Mouse (Mus musculus) MEL (cell line): ENCODE measurements at regions not wholly inside any gene's neighbourhood (a gene's known extent, or its start where the extent isn't known, plus 50 kb on each side); places are given as distances from the start of the nearest gene placed in this dataset.

Experiments used
- DNase-seq: peaks from one replicate; pipeline ENCODE4 v3.0.0; 2011; ENCODE audit warnings: low read depth, low spot score
- H3K27ac ChIP-seq: 2 replicates; pipeline ENCODE4 v1.5.1; 2012; ENCODE audit warnings: low read depth, mild to moderate bottlenecking, control low read depth, low read length, moderate library complexity; ENCODE audit not compliant: control insufficient read depth
- H3K27me3 ChIP-seq, 2 experiments: fragments of 150-350 bp in 1 of 2; sonication (generic) in 1 of 2; 2 replicates each; pipeline ENCODE4 v1.6.1; 2012; ENCODE audit warnings: low read length in 2 of 2, mild to moderate bottlenecking in 2 of 2, improper control_type of control experiment in 1 of 2, moderate library complexity in 1 of 2; ENCODE audit not compliant: insufficient read depth in 2 of 2, control insufficient read depth in 1 of 2
- H3K36me3 ChIP-seq, 2 experiments: 2 replicates each; pipeline ENCODE4 v1.6.1; 2012 to 2014; ENCODE audit warnings: low read length in 2 of 2, improper control_type of control experiment in 1 of 2, inconsistent platforms in 1 of 2, mild to moderate bottlenecking in 1 of 2; ENCODE audit not compliant: insufficient read depth in 2 of 2, control insufficient read depth in 1 of 2
- H3K4me1 ChIP-seq, 2 experiments: fragments of 150-350 bp in 1 of 2; sonication (generic) in 1 of 2; 2 replicates each; pipeline ENCODE4 v1.6.1; 2012; ENCODE audit warnings: low read length in 2 of 2, improper control_type of control experiment in 1 of 2, mild to moderate bottlenecking in 1 of 2; ENCODE audit not compliant: insufficient read depth in 2 of 2, control insufficient read depth in 1 of 2
- H3K4me3 ChIP-seq, 2 experiments: fragments of 150-350 bp in 1 of 2; sonication (generic) in 1 of 2; 2 replicates each; pipeline ENCODE4 v1.5.1; 2012; ENCODE audit warnings: low read depth in 2 of 2, low read length in 2 of 2, mild to moderate bottlenecking in 2 of 2, moderate library complexity in 2 of 2, control low read depth in 1 of 2, improper control_type of control experiment in 1 of 2; ENCODE audit not compliant: control insufficient read depth in 1 of 2, insufficient read depth in 1 of 2
- H3K79me2 ChIP-seq: 2 replicates; pipeline ENCODE4 v1.6.1; 2012; ENCODE audit warnings: mild to moderate bottlenecking, low read length, moderate library complexity; ENCODE audit not compliant: control insufficient read depth, poor library complexity, insufficient read depth
- H3K9ac ChIP-seq: 2 replicates; pipeline ENCODE4 v1.6.1; 2012; ENCODE audit warnings: low read depth, mild to moderate bottlenecking, control low read depth, low read length, moderate library complexity; ENCODE audit not compliant: control insufficient read depth, poor library complexity, severe bottlenecking
- H3K9me3 ChIP-seq: fragments of 150-350 bp; sonication (generic); replicated peaks from 2 replicates; pipeline ENCODE4 v1.6.1; 2012; ENCODE audit warnings: mild to moderate bottlenecking, low read length, improper control_type of control experiment, moderate library complexity; ENCODE audit not compliant: insufficient read depth
- CHD1 ChIP-seq: IDR thresholded peaks from 2 replicates; pipeline ENCODE4 v1.6.1; 2012; ENCODE audit warnings: low read depth, mild to moderate bottlenecking, inconsistent platforms, low read length, improper control_type of control experiment
- CHD2 ChIP-seq: IDR thresholded peaks from 2 replicates; pipeline ENCODE4 v1.6.1; 2011; ENCODE audit warnings: low read length, improper control_type of control experiment
- CTCF ChIP-seq, 3 experiments: IDR thresholded peaks in 2 of 3; conservative IDR thresholded peaks in 1 of 3; 2 replicates each; pipeline ENCODE4 v1.5.1; 2011 to 2012; ENCODE audit warnings: low read length in 3 of 3, low read depth in 2 of 3, mild to moderate bottlenecking in 2 of 3, improper control_type of control experiment in 1 of 3, inconsistent platforms in 1 of 3, mixed read lengths in 1 of 3, moderate library complexity in 1 of 3; ENCODE audit not compliant: control insufficient read depth in 1 of 3, insufficient read depth in 1 of 3, poor library complexity in 1 of 3, severe bottlenecking in 1 of 3
- ELF1 ChIP-seq: IDR thresholded peaks from 2 replicates; pipeline ENCODE4 v1.6.1; 2014; ENCODE audit warnings: low read depth, mild to moderate bottlenecking, inconsistent platforms, low read length, improper control_type of control experiment, moderate library complexity
- EP300 ChIP-seq, 2 experiments: IDR thresholded peaks; 2 replicates each; pipeline ENCODE4 v1.6.1; 2011; ENCODE audit warnings: improper control_type of control experiment in 2 of 2, low read length in 2 of 2, low read depth in 1 of 2, mild to moderate bottlenecking in 1 of 2
- ETS1 ChIP-seq: IDR thresholded peaks from 2 replicates; pipeline ENCODE4 v1.6.1; 2012; ENCODE audit warnings: low read depth, mild to moderate bottlenecking, inconsistent platforms, low read length, improper control_type of control experiment, moderate library complexity
- GATA1 ChIP-seq: IDR thresholded peaks from 2 replicates; pipeline ENCODE4 v1.6.1; 2011; ENCODE audit warnings: low read depth, low read length, improper control_type of control experiment
- HCFC1 ChIP-seq: IDR thresholded peaks from 2 replicates; pipeline ENCODE4 v1.6.1; 2012; ENCODE audit warnings: low read depth, mild to moderate bottlenecking, inconsistent platforms, low read length, improper control_type of control experiment, moderate library complexity
- KAT2A ChIP-seq: conservative IDR thresholded peaks from 2 replicates; pipeline ENCODE4 v1.6.1; 2012; ENCODE audit warnings: low read depth, low read length, improper control_type of control experiment, inconsistent platforms
- MAX ChIP-seq: IDR thresholded peaks from 2 replicates; pipeline ENCODE4 v1.6.1; 2011; ENCODE audit warnings: low read length, improper control_type of control experiment
- MYB ChIP-seq: IDR thresholded peaks from 2 replicates; pipeline ENCODE4 v1.6.1; 2011; ENCODE audit warnings: mild to moderate bottlenecking, low read depth, low read length, improper control_type of control experiment
- MYC ChIP-seq: IDR thresholded peaks from 2 replicates; pipeline ENCODE4 v1.6.1; 2011; ENCODE audit warnings: low read depth, mild to moderate bottlenecking, low read length, improper control_type of control experiment, moderate library complexity
- NRF1 ChIP-seq: IDR thresholded peaks from 2 replicates; pipeline ENCODE4 v1.6.1; 2014; ENCODE audit warnings: low read depth, mild to moderate bottlenecking, inconsistent platforms, low read length, improper control_type of control experiment, moderate library complexity; ENCODE audit not compliant: poor library complexity, insufficient read depth, severe bottlenecking
- POLR2A ChIP-seq, 2 experiments: IDR thresholded peaks; 2 replicates each; pipeline ENCODE4 v1.6.1; 2011 to 2012; ENCODE audit warnings: low read length in 2 of 2, mild to moderate bottlenecking in 2 of 2, control low read depth in 1 of 2, improper control_type of control experiment in 1 of 2, low read depth in 1 of 2, moderate library complexity in 1 of 2; ENCODE audit not compliant: control insufficient read depth in 1 of 2, insufficient read depth in 1 of 2, poor library complexity in 1 of 2
- POLR2AphosphoS5 ChIP-seq: IDR thresholded peaks from 2 replicates; pipeline ENCODE4 v1.6.1; 2012; ENCODE audit warnings: low read depth, borderline replicate concordance, mild to moderate bottlenecking, inconsistent platforms, low read length, moderate library complexity, mixed read lengths
- TBP ChIP-seq: IDR thresholded peaks from 2 replicates; pipeline ENCODE4 v1.8.0; 2011; ENCODE audit warnings: low read depth, low read length, improper control_type of control experiment
- USF1 ChIP-seq: IDR thresholded peaks from 2 replicates; pipeline ENCODE4 v1.6.1; 2014; ENCODE audit warnings: low read depth, mild to moderate bottlenecking, inconsistent platforms, low read length, improper control_type of control experiment, moderate library complexity
- USF2 ChIP-seq, 2 experiments: IDR thresholded peaks; 2 replicates each; pipeline ENCODE4 v1.6.1; 2011 to 2012; ENCODE audit warnings: improper control_type of control experiment in 2 of 2, low read length in 2 of 2, borderline replicate concordance in 1 of 2, inconsistent platforms in 1 of 2, low read depth in 1 of 2, mild to moderate bottlenecking in 1 of 2; ENCODE audit not compliant: insufficient read depth in 1 of 2
- ZKSCAN1 ChIP-seq: IDR thresholded peaks from 2 replicates; pipeline ENCODE4 v1.6.1; 2012; ENCODE audit warnings: low read depth, mild to moderate bottlenecking, inconsistent platforms, low read length, improper control_type of control experiment, moderate library complexity
- ZMIZ1 ChIP-seq: IDR thresholded peaks from 2 replicates; pipeline ENCODE4 v1.6.1; 2012; ENCODE audit warnings: low read depth, mild to moderate bottlenecking, inconsistent platforms, low read length, improper control_type of control experiment, moderate library complexity
- ZNF384 ChIP-seq: IDR thresholded peaks from 2 replicates; pipeline ENCODE4 v1.6.1; 2012; ENCODE audit warnings: low read depth, mild to moderate bottlenecking, inconsistent platforms, low read length, improper control_type of control experiment

- H3K4me3 ChIP-seq: no peak overlapping the region
- H3K36me3 ChIP-seq: no peaks in the 10 kb centered on the region
- H3K9ac ChIP-seq: no peak overlapping the region
- no peaks in the 10 kb centered on the region for H3K27me3 ChIP-seq
- TF ChIP-seq USF1 (no peak), MAX (no peak), POLR2A (IDR thresholded peaks at IDR 0.05; ENCODE audit: control insufficient read depth in 1 of 2, insufficient read depth in 1 of 2, low read depth in 1 of 2, low read length in 2 of 2, poor library complexity in 1 of 2) (no peak), ETS1 (no peak), GATA1 (no peak), ZNF384 (no peak), NRF1 (no peak), EP300 (IDR thresholded peaks at IDR 0.05; ENCODE audit: low read depth in 1 of 2, low read length in 2 of 2) (no peak), CHD2 (no peak), KAT2A (no peak), CHD1 (no peak), MYC (no peak), ZMIZ1 (no peak), MYB (no peak), HCFC1 (no peak)
- no peak overlapping the region for H3K27ac ChIP-seq
- no peaks in the 10 kb centered on the region for H3K9me3 ChIP-seq
- H3K79me2 ChIP-seq: no peaks in the 10 kb centered on the region
- H3K4me1 ChIP-seq: no peaks in the 10 kb centered on the region
- no peak for DNase-seq
Observed at GRCm38 (mm10) chr7:69770980-69771348, 595.6 kb downstream of the Nr2f2 start.

- no peak overlapping the region for H3K27ac ChIP-seq
- no peak for DNase-seq
- no peaks in the 10 kb centered on the region for H3K79me2 ChIP-seq
- no peak overlapping the region for H3K4me3 ChIP-seq
- no peaks in the 10 kb centered on the region for H3K9me3 ChIP-seq
- H3K4me1 ChIP-seq: no peaks in the 10 kb centered on the region
- no peaks in the 10 kb centered on the region for H3K27me3 ChIP-seq
- no peak overlapping the region for H3K9ac ChIP-seq
- no peak for TF ChIP-seq POLR2AphosphoS5
- TF ChIP-seq ZKSCAN1: no peak
- TF ChIP-seq CHD2: no peak
- no peak for TF ChIP-seq USF2 (IDR thresholded peaks at IDR 0.05; ENCODE audit: borderline replicate concordance in 1 of 2, insufficient read depth in 1 of 2, low read depth in 1 of 2, low read length in 2 of 2)
- TF ChIP-seq CTCF (IDR thresholded peaks at IDR 0.05 in 2 of 3, conservative IDR thresholded peaks at IDR 0.05 in 1 of 3; ENCODE audit: control insufficient read depth in 1 of 3, insufficient read depth in 1 of 3, low read depth in 2 of 3, low read length in 3 of 3, poor library complexity in 1 of 3, severe bottlenecking in 1 of 3): no peak
- TF ChIP-seq MAX: no peak
- TF ChIP-seq ELF1: no peak
- TF ChIP-seq MYB: no peak
- TF ChIP-seq TBP: no peak
- no peak for TF ChIP-seq NRF1
- no peaks in the 10 kb centered on the region for H3K36me3 ChIP-seq
Observed at GRCm38 (mm10) chr7:69770313-69770979, 596.1 kb downstream of the Nr2f2 start.
